Mouse (Mus musculus) lung, postnatal 0 days (tissue): ENCODE data around the gene Sipa1l3. TPM values are rescaled to one million over a fixed set of nuclear protein-coding genes. Genes with fewer than 3 reads are reported as not detected.

ENCODE experiments used
- ATAC-seq: fragments of 200-750 bp; cut with Nextera tagmentation; 2 replicates; pipeline ENCODE4 v1.8.0; 2017; ENCODE audit warnings: moderate library complexity
- DNase-seq: peaks from one replicate; pipeline ENCODE4 v3.0.0-alpha.2; 2016; ENCODE audit warnings: low spot score
- H3K27ac ChIP-seq: fragments of 300-500 bp; sonication (generic); 2 replicates; pipeline ENCODE4 v1.5.1; 2014; ENCODE audit warnings: antibody characterized with exemption, mild to moderate bottlenecking, low read length, mixed read lengths
- H3K27me3 ChIP-seq: fragments of 300-500 bp; sonication (generic); replicated peaks from 2 replicates; pipeline ENCODE4 v1.6.1; 2014; ENCODE audit warnings: low read length, mixed read lengths; ENCODE audit not compliant: insufficient read depth
- H3K36me3 ChIP-seq: fragments of 300-500 bp; sonication (generic); 2 replicates; pipeline ENCODE4 v1.6.1; 2014; ENCODE audit warnings: low read length, mixed read lengths; ENCODE audit not compliant: insufficient read depth
- H3K4me1 ChIP-seq: fragments of 300-500 bp; sonication (generic); 2 replicates; pipeline ENCODE4 v1.6.1; 2014; ENCODE audit warnings: antibody characterized with exemption, low read depth, low read length, mixed read lengths; ENCODE audit not compliant: insufficient read depth
- H3K4me2 ChIP-seq: fragments of 300-500 bp; sonication (generic); replicated peaks from 2 replicates; pipeline ENCODE4 v1.6.1; 2014; ENCODE audit warnings: low read depth, mild to moderate bottlenecking, low read length, moderate library complexity, mixed read lengths
- H3K4me3 ChIP-seq: fragments of 300-500 bp; sonication (generic); 2 replicates; pipeline ENCODE4 v1.5.1; 2014; ENCODE audit warnings: low read depth, low read length
- H3K9ac ChIP-seq: fragments of 300-500 bp; sonication (generic); replicated peaks from 2 replicates; pipeline ENCODE4 v1.6.1; 2014; ENCODE audit warnings: low read depth, mild to moderate bottlenecking
- H3K9me3 ChIP-seq: fragments of 300-500 bp; sonication (generic); 2 replicates; pipeline ENCODE4 v1.6.1; 2016; ENCODE audit warnings: low read length, mixed read lengths
- CTCF ChIP-seq: IDR thresholded peaks from 2 replicates; pipeline ENCODE4 v1.5.1; 2016; ENCODE audit warnings: antibody characterized with exemption, mild to moderate bottlenecking
- EP300 ChIP-seq: IDR thresholded peaks from 2 replicates; pipeline ENCODE4 v1.6.1; 2016; ENCODE audit warnings: antibody characterized with exemption, mild to moderate bottlenecking, control low read depth
- WGBS: fragments of 180-500 bp; shearing (Covaris S2); extraction: QIAGEN DNeasy Blood & Tissue Kit; methylation state at CpG from one replicate; pipeline ENCODE4 v1.1.7; 2014; 5-methylcytosine and 5-hydroxymethylcytosine counted together
- polyA plus RNA-seq: library from polyadenylated mRNA; unstranded; fragments of >200 nt; fragmentation: Nextera tagmentation; extraction: Ambion mirVana; gene quantifications from 2 replicates; pipeline ENCODE4 v1.2.1, GENCODE M21; 2015

Sipa1l3 gene
- polyA plus RNA-seq, 1 experiment from 2014 or later = 18.5 TPM

- H3K4me2 ChIP-seq = no peak overlapping the region
- H3K27me3 ChIP-seq = no peaks in the 10 kb centered on the region
- WGBS = 44% methylated on average over 19 of the region's 19 CpGs
- H3K9me3 ChIP-seq = no peaks in the 10 kb centered on the region
- ATAC-seq (peak; percentile 69), DNase-seq (peak; percentile 89)
- TF ChIP-seq CTCF = no peak
- peak; percentile 72; the same call in 1 of the 2 replicates for TF ChIP-seq EP300
- no peak overlapping the region for H3K9ac ChIP-seq
- no peaks in the 10 kb centered on the region for H3K36me3 ChIP-seq
- peaks cover 9% of the 10 kb centered on the region; the same call in 1 of the 2 replicates for H3K4me1 ChIP-seq
- no peak overlapping the region for H3K4me3 ChIP-seq
- peak overlapping the region; percentile 95 for H3K27ac ChIP-seq
These were observed 225.0 kb downstream of the Sipa1l3 start for GRCm38 (mm10) chr7:29293131-29294065.

GRCm38 (mm10) chr7:29292458-29293098 is 225.9 kb downstream of the Sipa1l3 start:
- H3K4me2 ChIP-seq = peak overlapping the region; percentile 51; the same call in 1 of the 2 replicates
- no peaks in the 10 kb centered on the region for H3K9me3 ChIP-seq
- no peak overlapping the region for H3K4me3 ChIP-seq
- H3K27ac ChIP-seq = peak overlapping the region; percentile 95
- ATAC-seq (no peak), DNase-seq (peak; percentile 37)
- 23% methylated on average over 8 of the region's 8 CpGs for WGBS
- H3K36me3 ChIP-seq = no peaks in the 10 kb centered on the region
- H3K9ac ChIP-seq = no peak overlapping the region
- peaks cover 9% of the 10 kb centered on the region; the same call in 1 of the 2 replicates for H3K4me1 ChIP-seq
- no peaks in the 10 kb centered on the region for H3K27me3 ChIP-seq
- TF ChIP-seq CTCF = 0 out of 2 replicates have a peak, but pooled peaks have one; percentile 15
- no peak for TF ChIP-seq EP300

DNA sequence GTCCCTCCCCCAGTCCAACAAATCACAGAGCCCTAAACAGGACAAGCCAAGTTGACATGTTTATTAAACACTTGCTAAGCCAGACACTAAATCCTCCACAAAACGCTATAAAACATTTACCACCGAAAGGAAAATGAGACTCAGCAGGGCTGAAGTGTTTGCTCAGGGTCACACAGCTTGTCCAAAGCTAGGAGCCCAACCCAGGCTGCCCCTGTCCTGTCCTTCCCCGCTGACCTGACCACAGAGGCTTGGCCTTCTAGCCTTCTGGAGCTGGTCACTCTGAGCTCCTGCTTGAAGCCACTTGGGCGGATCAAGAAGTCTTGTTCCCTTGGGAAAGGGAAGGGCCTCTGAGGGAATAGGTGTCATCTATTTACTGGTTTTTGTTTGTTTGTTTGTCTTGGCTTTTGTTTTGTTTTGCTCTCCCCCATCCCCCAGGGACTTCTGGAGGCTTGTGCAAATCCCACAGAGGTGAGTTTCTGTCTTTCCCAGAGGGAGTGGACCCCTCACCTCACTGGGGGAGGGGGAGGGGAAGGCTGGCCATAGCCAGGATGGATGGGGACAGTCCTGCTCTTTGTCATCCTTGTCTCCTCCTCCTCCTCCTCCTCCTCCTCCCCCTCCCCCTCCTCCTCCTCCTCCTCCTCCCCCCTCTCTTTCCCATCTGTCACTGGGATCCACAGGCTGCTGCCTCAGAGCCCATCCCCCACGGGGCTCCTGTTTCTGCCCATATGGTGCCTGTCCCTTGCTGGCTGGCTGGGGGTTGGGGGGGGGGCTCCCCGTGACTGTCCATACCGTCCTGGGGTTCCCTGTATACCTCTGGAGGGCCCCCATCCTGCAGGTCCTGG is 226.6 kb downstream of the Sipa1l3 start:
- no peak for ATAC-seq
- DNase-seq = no peak
- H3K4me3 ChIP-seq = 0 out of 2 replicates have a peak overlapping the region, but pooled peaks have one; percentile 53

GRCm38 (mm10) chr7:29290691-29291485 is 227.6 kb downstream of the Sipa1l3 start:
- H3K9me3 ChIP-seq = no peaks in the 10 kb centered on the region
- H3K4me3 ChIP-seq = peak overlapping the region; percentile 53
- peak overlapping the region; percentile 27; the same call in 1 of the 2 replicates for H3K9ac ChIP-seq
- ATAC-seq = no peak
- H3K27me3 ChIP-seq = no peaks in the 10 kb centered on the region
- no peak for DNase-seq
- peak overlapping the region; percentile 51 for H3K4me2 ChIP-seq
- H3K27ac ChIP-seq = peak overlapping the region; percentile 95
- no peaks in the 10 kb centered on the region for H3K36me3 ChIP-seq
- 51% methylated on average over 11 of the region's 11 CpGs for WGBS
- TF ChIP-seq EP300 (no peak), CTCF (no peak)
- H3K4me1 ChIP-seq = peaks cover 9% of the 10 kb centered on the region; the same call in 1 of the 2 replicates

More for the DNA sequence above, 226.6 kb downstream of the Sipa1l3 start:
- TF ChIP-seq CTCF (no peak), EP300 (no peak)
- no peaks in the 10 kb centered on the region for H3K27me3 ChIP-seq
- 18% methylated on average over 7 of the region's 7 CpGs for WGBS
- no peak overlapping the region; the same call in 1 of the 2 replicates for H3K9ac ChIP-seq
- peaks cover 9% of the 10 kb centered on the region; the same call in 1 of the 2 replicates for H3K4me1 ChIP-seq
- peak overlapping the region; percentile 51 for H3K4me2 ChIP-seq
- no peaks in the 10 kb centered on the region for H3K9me3 ChIP-seq
- H3K36me3 ChIP-seq = no peaks in the 10 kb centered on the region
- peak overlapping the region; percentile 95 for H3K27ac ChIP-seq

DNA sequence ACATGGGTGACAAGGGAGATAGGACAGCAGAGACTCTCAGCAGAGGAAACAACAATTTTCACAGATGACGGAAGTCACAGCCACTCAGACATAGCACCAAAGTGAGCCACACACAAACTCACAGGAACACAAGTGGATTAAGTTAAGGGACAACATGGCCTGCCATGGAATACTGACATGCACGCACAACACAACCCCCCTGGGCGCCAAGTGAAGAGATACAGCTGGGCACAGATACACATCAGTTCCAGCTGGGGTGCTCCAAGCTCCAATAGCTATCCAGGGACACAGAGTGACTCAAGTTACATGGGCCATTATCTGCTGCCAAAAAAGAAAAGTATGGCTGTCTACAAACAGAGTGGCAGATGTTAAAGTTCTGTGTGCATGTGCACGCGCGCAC is 228.6 kb downstream of the Sipa1l3 start:
- peak overlapping the region; percentile 53 for H3K4me3 ChIP-seq
- H3K27ac ChIP-seq = peak overlapping the region; percentile 95
- peak overlapping the region; percentile 66 for H3K9ac ChIP-seq
- peak overlapping the region; percentile 73 for H3K4me2 ChIP-seq
- TF ChIP-seq CTCF (no peak), EP300 (peak; percentile 72)
- no peaks in the 10 kb centered on the region for H3K36me3 ChIP-seq
- peaks cover 9% of the 10 kb centered on the region; the same call in 1 of the 2 replicates for H3K4me1 ChIP-seq
- peak; percentile 87 for DNase-seq
- 70% methylated on average over 6 of the region's 6 CpGs for WGBS
- ATAC-seq = peak; percentile 59
- no peaks in the 10 kb centered on the region for H3K9me3 ChIP-seq
- H3K27me3 ChIP-seq = no peaks in the 10 kb centered on the region
